Mouse (Mus musculus) embryonic fibroblast, embryonic 13.5 days (primary cell): ENCODE measurements around the gene Tnk1. TPM values are rescaled to one million over a fixed set of nuclear protein-coding genes. Genes with fewer than 3 reads are reported as not detected.

ENCODE experiments used
- H3K27ac ChIP-seq: 2 replicates; pipeline ENCODE4 v1.5.1; 2012; ENCODE audit warnings: low read length, control low read depth, inconsistent platforms; ENCODE audit not compliant: insufficient read depth
- H3K4me1 ChIP-seq: 2 replicates; pipeline ENCODE4 v1.6.1; 2011; ENCODE audit warnings: low read length; ENCODE audit not compliant: control insufficient read depth, insufficient read depth
- H3K4me3 ChIP-seq: 2 replicates; pipeline ENCODE4 v1.5.1; 2011; ENCODE audit warnings: mild to moderate bottlenecking, control low read depth, low read length; ENCODE audit not compliant: insufficient read depth
- CTCF ChIP-seq: IDR thresholded peaks from 2 replicates; pipeline ENCODE4 v1.5.1; 2011; ENCODE audit warnings: mild to moderate bottlenecking, control low read depth, low read length, moderate library complexity, borderline replicate concordance; ENCODE audit not compliant: insufficient read depth
- POLR2A ChIP-seq: IDR thresholded peaks from 2 replicates; pipeline ENCODE4 v1.6.1; 2011; ENCODE audit warnings: low read depth, mild to moderate bottlenecking, control low read depth, low read length, moderate library complexity
- polyA plus RNA-seq: library from polyadenylated mRNA; stranded (reverse); fragments of >200 nt; gene quantifications from 2 replicates; pipeline ENCODE4 v1.2.4, GENCODE M21; 2011; ENCODE audit warnings: low read depth; ENCODE audit not compliant: missing spikeins, insufficient read length

The Tnk1 gene
- polyA plus RNA-seq, 1 experiment: not detected

DNA sequence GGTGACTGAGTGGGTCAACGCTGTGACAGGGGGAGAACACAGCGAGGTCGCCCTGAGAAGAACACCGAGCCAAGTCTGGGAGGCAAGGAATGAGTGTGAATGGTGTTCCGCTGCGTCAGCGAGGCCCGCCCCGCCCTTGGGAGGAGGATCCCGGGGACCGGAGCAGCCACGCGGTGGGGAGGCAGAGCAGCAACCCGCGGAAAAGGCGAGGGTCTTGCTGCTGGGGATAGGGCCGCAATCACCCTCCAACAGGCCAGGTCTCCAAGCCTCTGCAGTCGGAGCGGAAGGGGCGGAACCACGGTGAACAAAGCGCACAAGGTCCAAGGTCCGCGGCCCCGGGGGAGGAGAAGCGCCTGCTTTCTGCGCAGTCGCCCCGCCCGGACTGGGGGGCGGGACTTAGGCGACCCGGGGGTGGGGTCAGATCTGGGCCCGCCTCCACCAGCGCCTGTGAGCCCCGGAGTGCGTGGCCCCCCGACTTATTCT lies 12.3 kb downstream of the Tnk1 start, which contains the start of gene Plscr3:
Gene Plscr3, plus strand, starts transcription at position 179 of the 483 bp plus-strand sequence.
- TF ChIP-seq POLR2A: peak; percentile 95
- no peak for TF ChIP-seq CTCF
- Histone ChIP-seq H3K27ac (peak within 1 kb of the TSS; percentile 84), H3K4me1 (peaks cover 5% of the 10 kb centered on the region), H3K4me3 (peak within 1 kb of the TSS; percentile 80)

GRCm38 (mm10) chr11:69838714-69839104 lies 19.8 kb downstream of the Tnk1 start:
- no peak for TF ChIP-seq CTCF
- TF ChIP-seq POLR2A: no peak
- peak overlapping the region; percentile 73 for H3K4me3 ChIP-seq
- peaks cover 3% of the 10 kb centered on the region; the same call in 1 of the 2 replicates for H3K4me1 ChIP-seq
- H3K27ac ChIP-seq: peak overlapping the region; percentile 35

- Histone ChIP-seq H3K4me3 (peak within 1 kb of the TSS; percentile 76), H3K27ac (peak within 1 kb of the TSS; percentile 35), H3K4me1 (peaks cover 3% of the 10 kb centered on the region; the same call in 1 of the 2 replicates)
- TF ChIP-seq POLR2A (peak; percentile 79), CTCF (no peak)
These were observed 20.4 kb downstream of the Tnk1 start, which contains the start of gene Tmem256 for GRCm38 (mm10) chr11:69837952-69838713. TSS of gene Tmem256 (plus strand) at chr11:69838514.

GRCm38 (mm10) chr11:69837604-69837951 lies 21.0 kb downstream of the Tnk1 start, which contains the start of gene Nlgn2:
TSS of gene Nlgn2 (minus strand) at chr11:69837784.
- peaks cover 3% of the 10 kb centered on the region; the same call in 1 of the 2 replicates for H3K4me1 ChIP-seq

GRCm38 (mm10) chr11:69836703-69837576 lies 21.6 kb downstream of the Tnk1 start:
- peaks cover 3% of the 10 kb centered on the region; the same call in 1 of the 2 replicates for H3K4me1 ChIP-seq
- no peak for TF ChIP-seq POLR2A
- TF ChIP-seq CTCF: no peak
- H3K4me3 ChIP-seq: peak overlapping the region; percentile 76
- no peak overlapping the region for H3K27ac ChIP-seq

More at GRCm38 (mm10) chr11:69837604-69837951, 21.0 kb downstream of the Tnk1 start, which contains the start of gene Nlgn2:
- H3K27ac ChIP-seq: peak within 1 kb of the TSS; percentile 35
- no peak for TF ChIP-seq CTCF
- peak; percentile 53 for TF ChIP-seq POLR2A
- H3K4me3 ChIP-seq: peak within 1 kb of the TSS; percentile 76

DNA sequence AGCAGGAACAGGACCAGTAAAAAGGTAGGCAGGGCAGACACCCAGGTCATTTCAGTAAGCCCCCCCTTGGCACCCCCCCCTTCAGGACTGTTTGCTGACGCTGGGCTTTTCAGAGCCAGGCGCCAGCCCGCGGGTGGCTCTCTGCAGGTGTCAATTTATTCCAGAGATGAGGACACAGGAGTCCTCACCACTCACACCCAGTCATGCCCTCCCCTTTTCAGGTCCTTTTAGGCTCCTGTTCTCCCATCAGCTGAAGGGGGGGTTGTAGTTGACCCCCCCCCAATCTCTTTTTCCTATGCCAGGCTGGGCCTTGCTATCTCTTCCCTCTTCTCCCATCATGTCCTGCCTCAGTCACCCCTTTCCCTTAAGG lies 22.6 kb downstream of the Tnk1 start:
- peaks cover 3% of the 10 kb centered on the region; the same call in 1 of the 2 replicates for H3K4me1 ChIP-seq
- H3K4me3 ChIP-seq: peak overlapping the region; percentile 76
- TF ChIP-seq CTCF (no peak), POLR2A (no peak)
- H3K27ac ChIP-seq: no peak overlapping the region

GRCm38 (mm10) chr11:69835326-69835965 lies 23.1 kb downstream of the Tnk1 start:
- peaks cover 3% of the 10 kb centered on the region; the same call in 1 of the 2 replicates for H3K4me1 ChIP-seq
- TF ChIP-seq CTCF (no peak), POLR2A (no peak)
- H3K4me3 ChIP-seq: no peak overlapping the region
- H3K27ac ChIP-seq: no peak overlapping the region

DNA sequence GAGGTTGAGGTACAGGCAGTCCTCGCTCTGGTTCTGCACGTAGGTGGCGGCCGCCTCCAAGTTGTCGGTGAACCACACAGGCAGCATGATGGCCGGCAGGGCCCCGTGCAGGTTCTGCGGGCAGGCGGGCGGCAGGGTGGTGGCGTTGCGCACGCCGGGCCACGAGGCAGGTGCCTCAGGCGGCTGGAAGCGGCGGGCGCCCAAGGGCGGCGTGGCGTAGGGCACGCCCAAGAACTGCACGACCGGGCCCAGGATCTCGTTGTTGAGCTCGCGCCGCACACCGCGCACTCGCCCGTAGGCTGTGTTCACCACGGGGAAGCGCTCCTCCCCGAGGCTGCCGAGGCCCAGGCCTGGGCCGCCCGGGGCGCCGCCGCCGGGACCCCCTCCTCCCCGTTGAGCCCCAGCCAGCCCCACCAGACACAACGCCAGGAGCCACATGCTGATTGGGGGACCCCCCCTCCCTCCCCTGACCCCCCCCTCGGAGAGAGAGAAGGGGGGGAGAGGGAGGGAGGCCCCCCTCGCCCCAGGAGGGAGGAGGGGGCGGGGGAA lies 24.5 kb downstream of the Tnk1 start:
- Histone ChIP-seq H3K4me3 (no peak overlapping the region), H3K4me1 (peaks cover 3% of the 10 kb centered on the region; the same call in 1 of the 2 replicates), H3K27ac (no peak overlapping the region)
- TF ChIP-seq CTCF (no peak), POLR2A (no peak)

DNA sequence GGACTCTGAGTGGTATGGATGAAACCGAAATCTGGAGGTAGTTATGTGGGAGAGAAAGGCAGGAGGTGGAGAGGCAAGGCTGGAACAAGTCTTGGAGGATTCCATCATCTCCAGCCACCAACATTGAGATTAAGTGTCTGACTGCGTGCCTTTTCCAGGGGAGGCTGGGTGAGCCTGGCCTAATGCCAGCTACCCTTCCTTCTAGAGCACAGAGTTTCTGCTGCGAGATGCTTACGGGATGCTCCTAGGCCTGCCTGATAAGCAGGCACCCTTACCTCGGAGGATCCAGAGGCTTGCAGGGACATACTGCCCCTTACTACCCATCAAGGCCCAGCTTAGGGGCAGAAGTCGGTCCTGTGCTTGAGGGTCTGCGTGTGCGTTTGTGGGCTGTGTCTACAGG lies 25.0 kb downstream of the Tnk1 start:
- TF ChIP-seq POLR2A (no peak), CTCF (no peak)
- Histone ChIP-seq H3K4me1 (peaks cover 3% of the 10 kb centered on the region; the same call in 1 of the 2 replicates), H3K4me3 (no peak overlapping the region), H3K27ac (no peak overlapping the region)
